Mouse (Mus musculus) CD8-positive naive resting alpha-beta T cell, adult 2 months (primary cell): Measurements from ENCODE around the gene 1700025C18Rik.
A peak's percentile ranks its signal among the peaks of the same experiment; 100 is the strongest.

Experiments
- DNase-seq, 2 experiments: peaks; one replicate each; pipeline ENCODE4 v3.0.0; 2022; ENCODE audit warnings: low read depth in 2 of 2, low spot score in 2 of 2

1700025C18Rik gene

DNA sequence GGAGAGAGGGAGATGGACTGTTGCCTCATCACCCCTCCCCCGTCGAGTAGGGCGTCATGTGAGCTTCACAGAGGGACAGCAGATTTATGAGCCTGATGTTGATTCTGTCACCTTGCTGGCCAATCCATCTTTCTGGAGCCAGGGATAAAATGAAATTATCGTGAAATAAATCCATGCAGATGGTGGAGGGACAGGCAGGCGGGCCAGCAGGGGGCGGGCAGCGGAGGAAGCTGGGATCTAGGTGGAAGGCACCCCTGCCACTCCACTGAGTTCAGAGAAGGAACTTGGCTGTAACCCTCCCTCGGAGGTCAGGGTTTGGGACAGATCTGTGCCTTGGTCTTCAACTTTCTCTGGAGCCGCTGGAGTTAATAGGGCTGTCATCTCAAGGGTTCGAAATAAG is 11.9 kb downstream of the 1700025C18Rik start:
- DNase-seq, result no peak

DNA sequence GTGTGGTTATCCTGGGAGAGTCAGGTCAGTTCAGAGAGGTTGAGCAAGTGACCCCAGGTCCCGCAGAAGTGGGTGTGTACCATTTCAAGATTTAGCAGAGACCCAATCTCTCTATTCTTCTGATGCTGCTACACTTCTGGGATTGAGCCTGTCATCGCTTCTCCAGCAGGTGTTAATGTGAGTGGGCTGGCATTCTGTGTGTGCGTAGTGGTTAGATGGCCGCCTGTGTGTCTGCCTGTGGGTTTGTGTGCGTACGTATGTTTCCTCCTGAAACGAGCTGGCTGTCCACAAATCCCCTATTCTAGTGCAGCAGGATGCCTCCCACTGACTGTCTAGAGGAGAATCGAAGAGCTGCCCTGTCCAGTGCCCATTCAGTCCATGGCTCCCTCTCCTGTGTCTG is 12.5 kb downstream of the 1700025C18Rik start:
- no peak for DNase-seq

GRCm38 (mm10) chr2:165077055-165077454 is 13.5 kb downstream of the 1700025C18Rik start:
- no peak for DNase-seq

DNA sequence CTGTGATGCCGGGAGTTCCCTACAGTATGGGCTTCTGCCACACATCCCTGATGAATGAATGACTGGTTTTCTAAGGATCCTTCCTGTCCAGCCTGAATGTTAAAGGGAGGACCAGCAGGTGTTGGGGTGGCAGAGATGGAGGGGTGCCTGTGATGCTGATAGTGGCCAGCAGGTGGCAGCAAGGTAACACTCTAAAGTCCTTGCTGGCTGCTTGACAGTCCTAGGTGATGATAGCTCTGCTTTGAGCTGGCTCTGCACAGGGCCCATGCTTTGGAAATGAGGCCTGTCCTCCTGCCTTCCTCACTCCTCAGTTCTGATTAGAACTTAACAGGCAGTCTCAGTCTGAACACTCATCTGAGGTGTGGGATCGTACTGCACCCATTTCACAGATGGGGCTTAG is 15.6 kb downstream of the 1700025C18Rik start:
- peak; percentile 54 to 72 for DNase-seq

- no peak for DNase-seq
Measured at GRCm38 (mm10) chr2:165074081-165074884, 16.3 kb downstream of the 1700025C18Rik start.

DNA sequence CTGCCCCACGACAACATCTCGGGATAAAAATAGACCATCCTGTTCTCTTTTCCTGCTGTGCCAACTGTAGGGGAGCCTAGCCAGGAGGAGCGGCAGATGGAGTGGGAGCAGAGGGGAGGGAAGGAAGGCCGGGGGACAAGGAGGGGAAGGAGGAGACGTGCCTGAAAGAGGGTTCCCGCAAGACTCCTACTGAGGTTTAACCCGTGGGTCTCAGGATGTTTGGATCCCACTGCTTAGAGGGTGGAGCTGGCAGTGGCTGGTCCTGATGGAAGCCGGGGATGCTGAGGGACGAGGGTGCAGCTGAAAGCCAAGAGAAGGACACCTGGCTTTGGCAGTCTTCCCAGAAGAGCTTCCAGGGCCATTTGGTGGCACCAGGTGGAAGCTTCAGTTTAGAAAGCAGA is 17.2 kb downstream of the 1700025C18Rik start:
- DNase-seq, result no peak

DNA sequence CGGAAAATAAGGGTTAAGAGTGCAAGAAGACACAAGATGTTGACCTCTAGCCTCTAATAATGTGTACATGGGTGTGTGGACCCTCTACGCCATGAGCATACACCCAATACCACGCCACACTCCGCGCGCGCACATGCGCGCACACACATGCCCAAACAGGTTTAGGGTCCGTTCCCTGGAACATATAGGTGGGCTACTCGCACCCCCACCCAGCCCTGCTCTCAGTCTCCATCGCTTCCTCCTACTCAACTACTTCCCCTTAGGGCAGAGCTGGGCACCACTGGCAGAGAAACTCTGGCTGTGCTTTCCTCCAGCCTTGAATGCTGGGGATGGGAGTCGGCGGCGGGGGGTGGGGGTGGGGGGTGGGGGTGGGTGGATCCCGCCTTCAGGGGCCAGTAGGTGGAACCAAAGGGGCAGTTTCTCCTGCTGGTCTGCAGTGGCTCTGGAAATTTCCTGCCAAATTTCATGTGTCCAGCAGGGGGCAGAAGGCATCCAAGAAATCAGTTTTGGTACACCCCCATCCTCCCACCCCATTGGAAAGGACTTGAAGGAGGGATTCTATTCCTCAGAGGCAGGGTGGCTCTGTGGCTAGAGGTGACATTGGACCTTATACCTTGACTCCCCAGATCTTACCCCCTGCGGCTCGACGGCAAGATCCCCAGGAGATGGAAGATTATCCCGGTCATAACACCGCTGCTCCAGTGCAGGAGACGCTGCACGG is 20.3 kb downstream of the 1700025C18Rik start:
- DNase-seq, result peak in 1 of 2 experiments; percentile 30

- no peak for DNase-seq
Measured at GRCm38 (mm10) chr2:165068806-165069205, 21.7 kb downstream of the 1700025C18Rik start.

- no peak for DNase-seq
Measured at GRCm38 (mm10) chr2:165064489-165064888, 26.1 kb downstream of the 1700025C18Rik start.

- DNase-seq, result no peak
Measured at GRCm38 (mm10) chr2:165061638-165062433, 28.7 kb downstream of the 1700025C18Rik start.

- DNase-seq, result no peak
Measured at GRCm38 (mm10) chr2:165059961-165060360, 30.6 kb downstream of the 1700025C18Rik start.

GRCm38 (mm10) chr2:165056377-165057085 is 34.0 kb downstream of the 1700025C18Rik start:
- DNase-seq, result no peak

- DNase-seq, result no peak
Measured at GRCm38 (mm10) chr2:165055905-165056304, 34.6 kb downstream of the 1700025C18Rik start.

DNA sequence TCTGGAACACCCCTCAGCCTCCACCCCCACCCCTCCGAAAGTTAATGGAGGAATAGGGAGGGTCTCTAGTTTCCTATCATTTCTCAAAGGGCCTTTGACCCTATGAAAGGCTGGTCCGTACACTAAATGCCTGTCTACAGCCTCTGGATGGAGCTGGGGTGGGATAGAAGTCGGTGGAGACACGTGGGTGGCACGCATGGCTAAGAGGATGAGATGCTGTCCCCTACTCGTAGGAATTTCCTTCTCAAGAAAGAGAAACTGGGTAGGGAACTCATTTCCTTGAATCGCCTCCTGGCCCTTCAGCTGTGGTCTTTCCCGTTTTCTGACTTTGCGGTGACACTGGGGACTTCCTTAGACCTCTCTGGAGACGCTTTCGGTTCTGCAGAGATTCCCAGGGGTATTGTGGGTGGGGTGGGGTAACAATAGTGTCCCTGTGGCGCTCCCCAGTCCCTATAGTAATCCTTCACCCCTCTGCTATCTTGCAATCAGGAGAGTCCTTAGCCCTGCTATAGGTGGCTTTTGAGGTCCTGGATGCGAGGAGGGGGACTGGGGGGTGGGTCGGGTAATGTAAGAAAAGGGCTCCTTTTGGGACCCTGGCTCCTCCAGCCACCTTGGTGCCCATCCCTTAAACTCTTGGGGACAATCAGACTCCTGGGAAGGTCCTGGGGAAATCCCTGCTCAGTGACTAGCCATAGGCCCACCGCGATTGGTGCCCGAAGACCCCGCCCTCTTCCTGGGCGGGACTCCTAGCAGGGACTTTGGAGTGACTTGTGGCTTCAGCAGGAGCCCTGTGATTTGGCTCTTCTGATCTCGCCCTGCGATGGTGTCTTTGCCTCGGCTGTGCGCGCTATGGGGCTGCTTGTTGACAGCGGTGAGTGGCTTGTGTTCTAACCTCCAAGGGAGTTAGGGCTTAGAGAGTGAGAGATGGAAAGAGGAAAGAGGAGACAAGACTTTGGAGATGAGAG is 35.4 kb downstream of the 1700025C18Rik start, which contains the start of gene Cd40:
Gene Cd40 (plus strand): TSS at position 740 of the 965 bp plus-strand sequence.
- DNase-seq, result no peak

DNA sequence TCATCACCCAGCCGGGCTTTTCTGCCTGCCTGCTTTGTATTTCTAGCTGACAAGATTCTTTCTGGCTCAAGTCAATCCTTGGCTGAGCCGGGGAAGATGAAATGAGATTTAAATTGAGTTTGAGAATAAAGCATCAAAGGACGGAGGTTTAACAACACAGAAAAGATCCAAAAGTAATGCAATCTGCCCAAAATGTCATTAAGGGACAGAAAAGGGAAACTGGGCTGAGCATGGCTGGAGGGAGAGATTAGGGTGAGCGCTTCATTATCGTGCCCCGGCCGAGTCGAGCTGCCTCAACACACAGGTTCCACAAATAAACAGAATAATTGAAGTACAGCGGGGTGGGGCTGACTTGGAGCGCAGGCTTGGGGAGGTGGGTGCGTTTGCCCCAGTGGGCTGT is 39.0 kb downstream of the 1700025C18Rik start:
- DNase-seq, result no peak

GRCm38 (mm10) chr2:165050826-165051548 is 39.6 kb downstream of the 1700025C18Rik start:
- no peak for DNase-seq

DNA sequence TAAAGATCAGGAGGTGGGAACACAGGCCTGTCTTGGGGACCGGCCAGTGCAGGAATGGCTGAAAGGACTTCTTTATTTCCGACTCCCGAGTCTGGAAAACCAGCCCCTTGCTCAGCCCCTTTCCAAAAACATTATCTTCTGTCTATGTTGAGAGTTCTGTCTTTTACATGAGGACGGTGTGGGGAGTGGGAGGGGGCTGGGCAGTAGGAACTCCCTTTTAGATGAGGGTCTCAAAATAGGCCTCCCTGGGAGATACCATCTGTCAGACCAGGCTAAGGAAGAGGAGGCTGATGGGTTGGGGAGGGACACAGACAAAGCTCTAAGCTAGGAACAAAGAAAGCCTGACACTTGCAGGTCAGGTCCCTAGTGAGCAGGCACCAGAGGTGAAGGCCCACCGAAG is 41.5 kb downstream of the 1700025C18Rik start:
- DNase-seq, result no peak

- no peak for DNase-seq
Measured at GRCm38 (mm10) chr2:165043729-165044128, 46.8 kb downstream of the 1700025C18Rik start.

DNA sequence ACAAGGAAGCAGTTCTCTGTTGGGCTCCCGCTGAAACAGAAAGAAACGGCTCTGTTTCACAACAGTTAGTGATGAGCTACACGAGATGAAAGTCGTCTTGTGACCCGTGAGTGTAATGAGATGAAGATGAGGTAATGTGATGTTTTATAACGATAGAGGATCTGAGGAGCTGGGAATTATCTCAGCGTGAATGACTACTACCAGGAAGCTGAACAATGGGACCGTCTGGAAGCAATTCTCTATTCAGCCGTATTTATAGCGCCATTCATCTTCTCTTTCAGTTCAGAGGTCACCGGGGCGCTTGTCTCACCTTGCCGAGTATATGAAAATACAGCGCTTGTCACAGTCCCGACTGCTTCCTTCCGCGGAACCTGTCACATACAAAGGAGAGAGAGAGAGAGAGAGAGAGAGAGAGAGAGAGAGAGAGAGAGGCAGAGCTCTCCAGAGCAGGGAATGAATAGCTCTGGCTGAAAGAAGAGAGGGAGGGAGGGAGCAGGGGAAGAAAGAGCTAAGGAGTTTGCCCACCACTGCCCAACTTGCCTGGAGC is 47.4 kb downstream of the 1700025C18Rik start:
- no peak for DNase-seq
